In genomic region chr13:113901001-113901545, GRCm38 (mm10) we compare ENCODE assay signal across 15 mouse cellular contexts.
DNase-seq lines count a peak whose midpoint lies in the region; ATAC-seq lines count a peak whose summit lies in the region.
"Had no signal": no experiment of that assay in that cellular context is flagged by ENCODE, and none has a peak within 500 bp of the region (broad histone marks: within the 10 kb centered on the region; RNA-seq: fewer than 3 reads in every experiment).

No protein-coding gene starts in this region.

- ATAC-seq in kidney, embryonic 15.5 days (replicated peaks; ENCODE audit: low FRiP score): no peak
- ATAC-seq in hindbrain, embryonic 12.5 days (ENCODE audit: low FRiP score): no peak
- ATAC-seq: inflammation-experienced regulatory T-cells, adult 6 months; Patski had no signal

- H3K9ac ChIP-seq in kidney, embryonic 15.5 days: no peak overlapping the region
- no peak overlapping the region for H3K9ac ChIP-seq in hindbrain, embryonic 12.5 days
- H3K9ac ChIP-seq: liver, embryonic 15.5 days had no signal

- H3K27ac ChIP-seq in kidney, embryonic 15.5 days: no peak overlapping the region
- no peak overlapping the region for H3K27ac ChIP-seq in hindbrain, embryonic 12.5 days
- H3K27ac ChIP-seq: liver, embryonic 15.5 days; midbrain, embryonic 10.5 days had no signal

- DNase-seq in kidney, adult 11 months: peak; percentile 46
- DNase-seq in adipocyte (ENCODE audit: low spot score): peak; percentile 13
- peak; percentile 75 for DNase-seq in adrenal gland, adult 8-10 months
- DNase-seq in kidney, postnatal 10 days: peak; percentile 77
- DNase-seq in urinary bladder, postnatal 4 days (ENCODE audit: low spot score in 2 of 2): no peak
- DNase-seq: cerebellum, adult 18-20 months; left cerebral cortex, postnatal 4 days had no signal

- H3K4me3 ChIP-seq in kidney, embryonic 15.5 days (replicated peaks): no peak overlapping the region
- H3K4me3 ChIP-seq in hindbrain, embryonic 12.5 days: no peak overlapping the region
- H3K4me3 ChIP-seq: liver, embryonic 15.5 days; midbrain, embryonic 10.5 days; myocyte had no signal

- no peaks in the 10 kb centered on the region for H3K36me3 ChIP-seq in kidney, embryonic 15.5 days
- H3K36me3 ChIP-seq in hindbrain, embryonic 12.5 days: no peaks in the 10 kb centered on the region
- H3K36me3 ChIP-seq: liver, embryonic 15.5 days; midbrain, embryonic 10.5 days had no signal

- H3K9me3 ChIP-seq in kidney, embryonic 15.5 days (replicated peaks): no peaks in the 10 kb centered on the region
- no peaks in the 10 kb centered on the region for H3K9me3 ChIP-seq in hindbrain, embryonic 12.5 days (replicated peaks)
- H3K9me3 ChIP-seq: liver, embryonic 15.5 days; midbrain, embryonic 10.5 days had no signal

- H3K27me3 ChIP-seq in kidney, embryonic 15.5 days: no peaks in the 10 kb centered on the region
- H3K27me3 ChIP-seq in hindbrain, embryonic 12.5 days: no peaks in the 10 kb centered on the region
- H3K27me3 ChIP-seq: CH12.LX; liver, embryonic 15.5 days; Patski had no signal

- H3K4me1 ChIP-seq in kidney, embryonic 15.5 days: no peaks in the 10 kb centered on the region
- no peaks in the 10 kb centered on the region for H3K4me1 ChIP-seq in hindbrain, embryonic 12.5 days
- H3K4me1 ChIP-seq: midbrain, embryonic 10.5 days had no signal

- no peak overlapping the region for H3K4me2 ChIP-seq in kidney, embryonic 15.5 days
- no peak overlapping the region for H3K4me2 ChIP-seq in hindbrain, embryonic 12.5 days (replicated peaks)
- H3K4me2 ChIP-seq: liver, embryonic 15.5 days had no signal

- 78% methylated on average over 11 of the region's 11 CpGs for WGBS in kidney, embryonic 15.5 days
- 92% methylated on average over 11 of the region's 11 CpGs for WGBS in hindbrain, embryonic 12.5 days

Comparison
In these comparisons a context has a peak if more than half of its experiments do, and no peak if none do; other contexts are left out.
1. DNase-seq: peak in kidney, adult 11 months (single experiment), adipocyte (single experiment), adrenal gland, adult 8-10 months (single experiment) and kidney, postnatal 10 days (single experiment); none in urinary bladder, postnatal 4 days (0 of 2).